Mouse (Mus musculus): ENCODE data around the gene Vpreb3. TPM values are rescaled to one million over a fixed set of nuclear protein-coding genes. Genes with fewer than 3 reads are reported as not detected.

Gene Vpreb3
- total and polyA plus RNA-seq, 3 experiments: not detected

DNA sequence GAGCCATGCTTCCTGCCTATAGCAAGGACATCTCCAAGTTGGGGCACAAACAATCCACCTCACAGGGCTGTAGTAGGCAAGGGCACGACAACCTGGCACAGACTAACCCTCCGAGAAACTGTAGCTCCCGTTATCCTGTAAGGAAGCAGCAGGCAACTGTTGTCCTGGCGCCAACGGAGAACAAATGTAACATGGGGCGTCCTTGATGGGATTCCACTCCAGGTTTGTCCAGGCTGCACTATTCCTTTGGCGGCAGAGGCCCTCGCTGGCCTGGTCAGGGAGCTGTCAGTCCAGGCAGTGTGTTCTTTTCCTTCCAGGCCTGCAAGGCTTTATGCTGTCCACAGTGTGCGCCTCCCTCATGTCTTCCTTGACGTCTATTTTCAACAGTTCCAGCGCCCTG, 52.6 kb downstream of the Vpreb3 start:
- TF ChIP-seq CTCF (IDR thresholded peaks at IDR 0.05; ENCODE audit: low read depth, low read length) (no peak), TAL1 (conservative IDR thresholded peaks at IDR 0.05; ENCODE audit: low read depth, low read length) (no peak), POLR2AphosphoS5 (IDR thresholded peaks at IDR 0.05; ENCODE audit: insufficient replicate concordance, low read depth, low read length) (no peak), GATA2 (IDR thresholded peaks at IDR 0.05; ENCODE audit: borderline replicate concordance, low read depth, low read length) (no peak), GATA1 (IDR thresholded peaks at IDR 0.05; ENCODE audit: borderline replicate concordance, low read length) (no peak)
- DNase-seq (ENCODE audit: low spot score): no peak
- H3K27me3 ChIP-seq (ENCODE audit: insufficient read depth, low read length): peaks cover 33% of the 10 kb centered on the region
- ATAC-seq (ENCODE audit: extremely low read depth, insufficient number of reproducible peaks, low FRiP score, poor library complexity, severe bottlenecking): no peak
- no peak overlapping the region for H3K4me3 ChIP-seq (ENCODE audit: low read depth, low read length)
- no peaks in the 10 kb centered on the region for H3K9me3 ChIP-seq (replicated peaks)
- no peaks in the 10 kb centered on the region for H3K4me1 ChIP-seq (ENCODE audit: insufficient read depth, low read depth, low read length)
- no peaks in the 10 kb centered on the region for H3K36me3 ChIP-seq (replicated peaks)

DNA sequence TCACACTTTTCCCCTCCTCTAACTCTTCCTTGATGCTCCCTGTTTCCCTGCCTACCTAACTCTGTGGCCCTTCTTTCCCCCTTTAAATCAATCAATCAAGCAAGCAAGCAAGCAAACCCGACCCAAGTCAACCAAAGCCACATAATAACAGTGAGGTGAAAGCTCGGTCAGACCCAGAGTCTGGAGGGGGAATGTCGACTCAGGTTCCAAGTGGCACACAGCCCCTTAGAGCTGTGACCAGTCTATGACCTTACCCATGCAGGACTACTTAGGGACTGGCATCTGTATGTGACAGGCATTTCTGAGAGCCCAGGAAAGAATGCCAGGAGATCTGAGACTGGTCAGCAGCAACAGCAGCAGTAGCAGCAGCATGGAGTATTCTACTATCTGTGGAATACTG, 53.5 kb downstream of the Vpreb3 start:
- no peak for ATAC-seq (ENCODE audit: extremely low read depth, insufficient number of reproducible peaks, low FRiP score, poor library complexity, severe bottlenecking)
- Histone ChIP-seq H3K36me3 (replicated peaks) (no peaks in the 10 kb centered on the region), H3K4me3 (ENCODE audit: low read depth, low read length) (no peak overlapping the region), H3K4me1 (ENCODE audit: insufficient read depth, low read depth, low read length) (no peaks in the 10 kb centered on the region), H3K9me3 (replicated peaks) (no peaks in the 10 kb centered on the region), H3K27me3 (ENCODE audit: insufficient read depth, low read length) (peaks cover 33% of the 10 kb centered on the region)
- TF ChIP-seq TAL1 (conservative IDR thresholded peaks at IDR 0.05; ENCODE audit: low read depth, low read length) (no peak), POLR2AphosphoS5 (IDR thresholded peaks at IDR 0.05; ENCODE audit: insufficient replicate concordance, low read depth, low read length) (no peak), CTCF (IDR thresholded peaks at IDR 0.05; ENCODE audit: low read depth, low read length) (no peak), GATA2 (IDR thresholded peaks at IDR 0.05; ENCODE audit: borderline replicate concordance, low read depth, low read length) (no peak), GATA1 (IDR thresholded peaks at IDR 0.05; ENCODE audit: borderline replicate concordance, low read length) (no peak)
- no peak for DNase-seq (ENCODE audit: low spot score)

Other genes starting within 250 kb of the Vpreb3 start
- 96.5 and 108 TPM in 2 replicates for gene Cabin1, start 178.7 kb upstream of the Vpreb3 start, total RNA-seq (2014; fragmentation: Nextera tagmentation)
- 28.9 and 30.5 TPM in 2 replicates for gene Cabin1, start 178.7 kb upstream of the Vpreb3 start, total RNA-seq (2017)
- gene Cabin1, start 178.7 kb upstream of the Vpreb3 start, polyA plus RNA-seq (2012): 74.0 and 78.7 TPM in 2 replicates
- 10.8 and 11.9 TPM in 2 replicates for gene Ddt, start 169.6 kb upstream of the Vpreb3 start, total RNA-seq (2014; fragmentation: Nextera tagmentation)
- gene Ddt, start 169.6 kb upstream of the Vpreb3 start, total RNA-seq (2017): 73.2 and 74.6 TPM in 2 replicates
- gene Ddt, start 169.6 kb upstream of the Vpreb3 start, polyA plus RNA-seq (2012): 74.6 and 108 TPM in 2 replicates
- gene Gm20441, start 162.1 kb upstream of the Vpreb3 start, total RNA-seq (2014; fragmentation: Nextera tagmentation): not detected in 2 replicates
- not detected in 2 replicates for gene Gm20441, start 162.1 kb upstream of the Vpreb3 start, total RNA-seq (2017)
- gene Gm20441, start 162.1 kb upstream of the Vpreb3 start, polyA plus RNA-seq (2012): not detected in 2 replicates
- 0.39 TPM in 1 of 2 replicates, not detected in the other for gene Gstt3, start 161.6 kb upstream of the Vpreb3 start, total RNA-seq (2014; fragmentation: Nextera tagmentation)
- gene Gstt3, start 161.6 kb upstream of the Vpreb3 start, total RNA-seq (2017): 0.49 and 1.1 TPM in 2 replicates
- gene Gstt3, start 161.6 kb upstream of the Vpreb3 start, polyA plus RNA-seq (2012): 0.18 and 0.24 TPM in 2 replicates
- gene Gstt1, start 144.5 kb upstream of the Vpreb3 start, total RNA-seq (2014; fragmentation: Nextera tagmentation): not detected in 2 replicates
- 0.22 and 1.9 TPM in 2 replicates for gene Gstt1, start 144.5 kb upstream of the Vpreb3 start, total RNA-seq (2017)
- 0.07 TPM in 1 of 2 replicates, not detected in the other for gene Gstt1, start 144.5 kb upstream of the Vpreb3 start, polyA plus RNA-seq (2012)
- gene Gstt4, start 120.5 kb upstream of the Vpreb3 start, total RNA-seq (2014; fragmentation: Nextera tagmentation): not detected in 2 replicates
- gene Gstt4, start 120.5 kb upstream of the Vpreb3 start, total RNA-seq (2017): not detected in 2 replicates
- not detected in 2 replicates for gene Gstt4, start 120.5 kb upstream of the Vpreb3 start, polyA plus RNA-seq (2012)
- 49.2 and 57.0 TPM in 2 replicates for gene Gstt2, start 105.6 kb upstream of the Vpreb3 start, total RNA-seq (2014; fragmentation: Nextera tagmentation)
- gene Gstt2, start 105.6 kb upstream of the Vpreb3 start, total RNA-seq (2017): 68.9 and 87.8 TPM in 2 replicates
- 8.7 and 12.2 TPM in 2 replicates for gene Gstt2, start 105.6 kb upstream of the Vpreb3 start, polyA plus RNA-seq (2012)
- 554 and 596 TPM in 2 replicates for gene Mif, start 82.8 kb upstream of the Vpreb3 start, total RNA-seq (2014; fragmentation: Nextera tagmentation)
- 1,557 and 1,874 TPM in 2 replicates for gene Mif, start 82.8 kb upstream of the Vpreb3 start, total RNA-seq (2017)
- gene Mif, start 82.8 kb upstream of the Vpreb3 start, polyA plus RNA-seq (2012): 5,079 and 5,707 TPM in 2 replicates
- gene Derl3, start 49.6 kb upstream of the Vpreb3 start, total RNA-seq (2014; fragmentation: Nextera tagmentation): not detected in 2 replicates
- gene Derl3, start 49.6 kb upstream of the Vpreb3 start, total RNA-seq (2017): 0.22 TPM in 1 of 2 replicates, not detected in the other
- not detected in 2 replicates for gene Derl3, start 49.6 kb upstream of the Vpreb3 start, polyA plus RNA-seq (2012)
- 48.4 and 54.9 TPM in 2 replicates for gene Smarcb1, start 21.4 kb upstream of the Vpreb3 start, total RNA-seq (2014; fragmentation: Nextera tagmentation)
- gene Smarcb1, start 21.4 kb upstream of the Vpreb3 start, total RNA-seq (2017): 54.9 and 55.7 TPM in 2 replicates
- 254 and 362 TPM in 2 replicates for gene Smarcb1, start 21.4 kb upstream of the Vpreb3 start, polyA plus RNA-seq (2012)
- gene Chchd10, start 9.9 kb upstream of the Vpreb3 start, total RNA-seq (2014; fragmentation: Nextera tagmentation): 135 and 169 TPM in 2 replicates
- 96.3 and 127 TPM in 2 replicates for gene Chchd10, start 9.9 kb upstream of the Vpreb3 start, total RNA-seq (2017)
- 376 and 450 TPM in 2 replicates for gene Chchd10, start 9.9 kb upstream of the Vpreb3 start, polyA plus RNA-seq (2012)
- not detected in 2 replicates for gene Mmp11, start 6.6 kb upstream of the Vpreb3 start, total RNA-seq (2014; fragmentation: Nextera tagmentation)
- gene Mmp11, start 6.6 kb upstream of the Vpreb3 start, total RNA-seq (2017): 0.11 and 0.12 TPM in 2 replicates
- 0.08 TPM in 1 of 2 replicates, not detected in the other for gene Mmp11, start 6.6 kb upstream of the Vpreb3 start, polyA plus RNA-seq (2012)
- gene Gm867, start 2.4 kb upstream of the Vpreb3 start, total RNA-seq (2014; fragmentation: Nextera tagmentation): 3.0 and 45.1 TPM in 2 replicates
- not detected in 2 replicates for gene Gm867, start 2.4 kb upstream of the Vpreb3 start, total RNA-seq (2017)
- gene Gm867, start 2.4 kb upstream of the Vpreb3 start, polyA plus RNA-seq (2012): not detected in 2 replicates
- gene Gm5134, start 11.5 kb downstream of the Vpreb3 start, total RNA-seq (2014; fragmentation: Nextera tagmentation): not detected in 2 replicates
- gene Gm5134, start 11.5 kb downstream of the Vpreb3 start, total RNA-seq (2017): not detected in 2 replicates
- not detected in 2 replicates for gene Gm5134, start 11.5 kb downstream of the Vpreb3 start, polyA plus RNA-seq (2012)
- gene Zfp280b, start 89.6 kb downstream of the Vpreb3 start, total RNA-seq (2014; fragmentation: Nextera tagmentation): 27.2 and 27.8 TPM in 2 replicates
- gene Zfp280b, start 89.6 kb downstream of the Vpreb3 start, total RNA-seq (2017): 9.9 and 11.3 TPM in 2 replicates
- 5.3 and 7.9 TPM in 2 replicates for gene Zfp280b, start 89.6 kb downstream of the Vpreb3 start, polyA plus RNA-seq (2012)
- not detected in 2 replicates for gene Slc5a4b, start 167.9 kb downstream of the Vpreb3 start, total RNA-seq (2014; fragmentation: Nextera tagmentation)
- gene Slc5a4b, start 167.9 kb downstream of the Vpreb3 start, total RNA-seq (2017): not detected in 2 replicates
- gene Slc5a4b, start 167.9 kb downstream of the Vpreb3 start, polyA plus RNA-seq (2012): not detected in 2 replicates
- gene Slc5a4a, start 204.4 kb downstream of the Vpreb3 start, total RNA-seq (2014; fragmentation: Nextera tagmentation): not detected in 2 replicates
- gene Slc5a4a, start 204.4 kb downstream of the Vpreb3 start, total RNA-seq (2017): not detected in 2 replicates
- not detected in 2 replicates for gene Slc5a4a, start 204.4 kb downstream of the Vpreb3 start, polyA plus RNA-seq (2012)